Mouse (Mus musculus): ENCODE measurements around the gene Il1rap. TPM values are rescaled to one million over a fixed set of nuclear protein-coding genes. Genes with fewer than 3 reads are reported as not detected.

Gene Il1rap
- polyA plus RNA-seq, 2 experiments, result 0.98 to 2.1 TPM

GRCm38 (mm10) chr16:26552234-26552633, 29.3 kb upstream of the Il1rap start:
- WGBS (ENCODE audit: insufficient replicate concordance), result 30% methylated on average over 3 of the region's 3 CpGs
- H3K27ac ChIP-seq, result no peak overlapping the region
- ATAC-seq (ENCODE audit: insufficient read depth), result no peak
- no peaks in the 10 kb centered on the region for H3K9me3 ChIP-seq (ENCODE audit: control insufficient read depth, low read length)
- H3K4me2 ChIP-seq (ENCODE audit: low read depth), result no peak overlapping the region
- no peak overlapping the region for H3K4me3 ChIP-seq (ENCODE audit: insufficient read depth in 1 of 2, low read depth in 2 of 2, low read length in 2 of 2)
- H3K36me3 ChIP-seq (replicated peaks; ENCODE audit: control insufficient read depth, insufficient read depth, low read depth), result no peaks in the 10 kb centered on the region
- TF ChIP-seq CTCF (IDR thresholded peaks at IDR 0.05; ENCODE audit: low read depth), result no peak
- TF ChIP-seq EP300 (IDR thresholded peaks at IDR 0.05; ENCODE audit: low read depth), result no peak
- no peaks in the 10 kb centered on the region for H3K4me1 ChIP-seq (replicated peaks; ENCODE audit: control insufficient read depth in 2 of 2, insufficient read depth in 2 of 2, low read length in 1 of 2)
- no peaks in the 10 kb centered on the region for H3K27me3 ChIP-seq (ENCODE audit: control insufficient read depth, insufficient read depth, low read length)
- DNase-seq (ENCODE audit: low read depth in 3 of 3, low spot score in 3 of 3), result no peak
- no peak overlapping the region for H3K9ac ChIP-seq (replicated peaks)

GRCm38 (mm10) chr16:26558797-26559196, 22.7 kb upstream of the Il1rap start:
- H3K27me3 ChIP-seq (ENCODE audit: control insufficient read depth, insufficient read depth, low read length), result no peaks in the 10 kb centered on the region
- H3K4me2 ChIP-seq (ENCODE audit: low read depth), result no peak overlapping the region
- TF ChIP-seq EP300 (IDR thresholded peaks at IDR 0.05; ENCODE audit: low read depth) (no peak), CTCF (IDR thresholded peaks at IDR 0.05; ENCODE audit: low read depth) (no peak)
- ATAC-seq (ENCODE audit: insufficient read depth) (no peak), DNase-seq (ENCODE audit: low read depth in 3 of 3, low spot score in 3 of 3) (no peak)
- H3K9ac ChIP-seq (replicated peaks), result no peak overlapping the region
- H3K9me3 ChIP-seq (ENCODE audit: control insufficient read depth, low read length), result no peaks in the 10 kb centered on the region
- WGBS (ENCODE audit: insufficient replicate concordance), result 39% methylated on average over 1 of the region's 1 CpGs
- H3K4me1 ChIP-seq (replicated peaks; ENCODE audit: control insufficient read depth in 2 of 2, insufficient read depth in 2 of 2, low read length in 1 of 2), result no peaks in the 10 kb centered on the region
- H3K27ac ChIP-seq, result no peak overlapping the region
- no peak overlapping the region for H3K4me3 ChIP-seq (ENCODE audit: insufficient read depth in 1 of 2, low read depth in 2 of 2, low read length in 2 of 2)
- no peaks in the 10 kb centered on the region for H3K36me3 ChIP-seq (replicated peaks; ENCODE audit: control insufficient read depth, insufficient read depth, low read depth)

- Histone ChIP-seq H3K27ac (no peak overlapping the region), H3K4me1 (replicated peaks; ENCODE audit: control insufficient read depth in 2 of 2, insufficient read depth in 2 of 2, low read length in 1 of 2) (no peaks in the 10 kb centered on the region), H3K9ac (replicated peaks) (no peak overlapping the region), H3K27me3 (ENCODE audit: control insufficient read depth, insufficient read depth, low read length) (no peaks in the 10 kb centered on the region), H3K36me3 (replicated peaks; ENCODE audit: control insufficient read depth, insufficient read depth, low read depth) (no peaks in the 10 kb centered on the region), H3K9me3 (ENCODE audit: control insufficient read depth, low read length) (no peaks in the 10 kb centered on the region), H3K4me3 (ENCODE audit: insufficient read depth in 1 of 2, low read depth in 2 of 2, low read length in 2 of 2) (no peak overlapping the region), H3K4me2 (ENCODE audit: low read depth) (no peak overlapping the region)
- DNase-seq (ENCODE audit: low read depth in 3 of 3, low spot score in 3 of 3) (no peak), ATAC-seq (ENCODE audit: insufficient read depth) (no peak)
- 33% methylated on average over 2 of the region's 2 CpGs for WGBS (ENCODE audit: insufficient replicate concordance)
- TF ChIP-seq CTCF (IDR thresholded peaks at IDR 0.05; ENCODE audit: low read depth), result no peak
- TF ChIP-seq EP300 (IDR thresholded peaks at IDR 0.05; ENCODE audit: low read depth), result no peak
Measured at GRCm38 (mm10) chr16:26561743-26562142, 19.8 kb upstream of the Il1rap start.

- no peak overlapping the region for H3K27ac ChIP-seq
- DNase-seq (ENCODE audit: low read depth in 3 of 3, low spot score in 3 of 3), result no peak
Measured at GRCm38 (mm10) chr16:26562771-26563170, 18.7 kb upstream of the Il1rap start.

GRCm38 (mm10) chr16:26569387-26569978, 12.0 kb upstream of the Il1rap start:
- H3K4me2 ChIP-seq (ENCODE audit: low read depth), result no peak overlapping the region
- TF ChIP-seq EP300 (IDR thresholded peaks at IDR 0.05; ENCODE audit: low read depth), result no peak
- no peak for TF ChIP-seq CTCF (IDR thresholded peaks at IDR 0.05; ENCODE audit: low read depth)
- H3K27ac ChIP-seq, result no peak overlapping the region
- no peaks in the 10 kb centered on the region for H3K9me3 ChIP-seq (ENCODE audit: control insufficient read depth, low read length)
- ATAC-seq (ENCODE audit: insufficient read depth) (no peak), DNase-seq (ENCODE audit: low read depth in 3 of 3, low spot score in 3 of 3) (no peak)
- no peaks in the 10 kb centered on the region for H3K27me3 ChIP-seq (ENCODE audit: control insufficient read depth, insufficient read depth, low read length)
- no peak overlapping the region for H3K9ac ChIP-seq (replicated peaks)
- no peaks in the 10 kb centered on the region for H3K4me1 ChIP-seq (replicated peaks; ENCODE audit: control insufficient read depth in 2 of 2, insufficient read depth in 2 of 2, low read length in 1 of 2)
- no peaks in the 10 kb centered on the region for H3K36me3 ChIP-seq (replicated peaks; ENCODE audit: control insufficient read depth, insufficient read depth, low read depth)
- H3K4me3 ChIP-seq (ENCODE audit: insufficient read depth in 1 of 2, low read depth in 2 of 2, low read length in 2 of 2), result no peak overlapping the region

More at GRCm38 (mm10) chr16:26562771-26563170, 18.7 kb upstream of the Il1rap start:
- Histone ChIP-seq H3K4me2 (ENCODE audit: low read depth) (no peak overlapping the region), H3K4me3 (ENCODE audit: insufficient read depth in 1 of 2, low read depth in 2 of 2, low read length in 2 of 2) (no peak overlapping the region), H3K27me3 (ENCODE audit: control insufficient read depth, insufficient read depth, low read length) (no peaks in the 10 kb centered on the region), H3K9ac (replicated peaks) (no peak overlapping the region), H3K9me3 (ENCODE audit: control insufficient read depth, low read length) (no peaks in the 10 kb centered on the region), H3K4me1 (replicated peaks; ENCODE audit: control insufficient read depth in 2 of 2, insufficient read depth in 2 of 2, low read length in 1 of 2) (no peaks in the 10 kb centered on the region), H3K36me3 (replicated peaks; ENCODE audit: control insufficient read depth, insufficient read depth, low read depth) (no peaks in the 10 kb centered on the region)
- no peak for ATAC-seq (ENCODE audit: insufficient read depth)
- TF ChIP-seq EP300 (IDR thresholded peaks at IDR 0.05; ENCODE audit: low read depth) (no peak), CTCF (IDR thresholded peaks at IDR 0.05; ENCODE audit: low read depth) (no peak)
- 38% methylated on average over 2 of the region's 2 CpGs for WGBS (ENCODE audit: insufficient replicate concordance)

All from liver, embryonic 14.5 days (tissue).